Mouse (Mus musculus) testis, adult 2 months (tissue): ENCODE measurements around the gene Pianp.

Experiments used
- CTCF ChIP-seq: fragments of 200-500 bp; IDR thresholded peaks from 2 replicates; pipeline ENCODE4 v1.5.1; 2012; ENCODE audit warnings: low read depth, mild to moderate bottlenecking, inconsistent platforms, low read length, moderate library complexity; ENCODE audit not compliant: control insufficient read depth, insufficient read depth, insufficient replicate concordance
- POLR2A ChIP-seq: fragments of 200-500 bp; IDR thresholded peaks from 2 replicates; pipeline ENCODE4 v1.6.1; 2012; ENCODE audit warnings: low read depth, mild to moderate bottlenecking, inconsistent platforms, low read length, moderate library complexity; ENCODE audit not compliant: control insufficient read depth

GRCm38 (mm10) chr6:125005086-125005485 lies 8.6 kb downstream of the Pianp start:
- TF ChIP-seq POLR2A, result no peak
- TF ChIP-seq CTCF, result no peak
